Mouse (Mus musculus): ENCODE results near the gene Aasdh. TPM values are rescaled to one million over a fixed set of nuclear protein-coding genes. Genes with fewer than 3 reads are reported as not detected.

The Aasdh gene
- 10 to 100 TPM in 1 of 2 experiments, 1 to 10 TPM in 1; 7.2 to 15.0 TPM for total RNA-seq (2023)

DNA sequence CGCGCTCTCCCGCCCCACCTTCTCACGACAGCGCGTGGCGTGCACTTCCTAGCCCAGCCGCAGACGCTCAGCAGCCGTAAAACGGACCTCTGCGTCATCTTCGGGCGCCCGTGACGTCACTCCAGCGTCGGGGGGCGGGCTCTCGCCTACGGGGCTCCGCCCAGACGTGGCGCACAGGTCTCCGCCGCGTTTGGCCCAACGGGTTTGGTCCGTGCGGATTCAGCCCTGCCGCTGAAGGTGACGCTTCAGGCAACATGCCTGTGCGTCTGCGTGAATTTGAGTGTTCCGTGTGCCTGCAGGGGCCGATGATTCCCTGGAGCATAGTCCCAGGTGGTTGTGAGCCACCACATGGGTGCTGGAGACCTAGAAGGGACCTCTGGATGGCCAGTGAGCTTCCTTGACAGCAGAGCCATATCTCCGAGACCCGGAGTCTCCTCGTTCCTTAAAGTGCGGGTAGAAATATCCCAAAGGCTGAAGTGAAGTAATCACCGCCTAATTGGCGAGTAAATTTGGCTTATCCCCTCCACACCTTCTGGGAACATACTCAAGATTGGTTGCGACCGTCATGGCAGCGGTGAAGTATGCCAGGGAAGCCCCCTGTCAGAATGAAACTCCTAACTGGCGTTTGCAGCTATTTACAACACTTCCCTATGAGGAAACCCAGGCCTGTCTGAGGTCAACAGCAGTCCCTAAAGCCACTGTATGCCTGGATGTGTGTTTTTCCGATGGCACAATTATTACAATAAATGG is at the start of gene Aasdh:
Gene Aasdh, minus strand, starts transcription at position 110 of the 750 bp plus-strand sequence.

DNA sequence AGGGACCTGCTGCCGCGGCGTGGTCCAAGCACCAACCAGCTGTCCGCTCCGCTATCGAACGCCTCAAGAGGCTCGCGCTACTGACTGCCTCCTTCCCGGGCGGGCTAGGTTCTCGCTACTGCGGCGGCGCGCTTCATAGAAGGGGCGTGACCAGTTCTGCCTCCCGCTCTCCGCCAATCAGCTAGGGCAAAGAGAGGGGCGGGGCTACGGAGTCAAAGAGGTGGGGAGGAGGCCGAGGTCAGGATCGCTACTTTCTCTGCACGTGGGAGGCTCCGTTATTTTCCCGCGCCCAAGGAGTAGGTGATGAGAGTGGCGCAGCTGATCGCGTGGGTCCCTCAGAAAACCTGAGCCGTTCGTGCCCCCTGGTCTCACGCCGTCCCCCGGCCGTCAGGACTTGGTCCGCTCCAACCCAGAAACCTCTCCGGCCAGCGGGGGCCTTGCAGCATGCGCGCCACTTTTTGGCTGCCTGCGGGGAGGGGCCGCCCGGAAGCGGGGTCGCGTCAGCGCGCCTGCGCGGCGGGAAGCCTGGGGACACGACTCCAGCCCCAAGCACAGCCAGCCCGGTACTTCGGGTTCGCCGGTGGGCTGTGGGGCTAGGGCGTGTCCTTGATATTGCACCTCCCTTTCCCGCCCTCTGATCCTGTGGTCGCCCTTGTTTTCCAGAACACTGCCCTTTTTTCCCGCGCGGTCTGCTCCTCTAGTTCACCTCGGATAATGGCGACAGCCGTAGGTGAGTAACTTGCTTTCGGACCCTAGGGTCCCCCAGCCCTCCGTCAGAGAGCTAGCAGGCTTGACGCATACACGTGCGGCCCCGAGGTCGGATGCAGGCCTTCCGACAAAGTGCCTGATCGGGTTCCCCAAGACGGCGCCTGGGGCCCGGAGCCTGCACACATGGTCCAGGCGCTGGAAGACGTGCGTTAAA is 46.1 kb upstream of the Aasdh start, which contains the start of the genes Paics and Ppat:
Gene Paics, plus strand, starts transcription at position 202 of the 922 bp plus-strand sequence.
Gene Ppat, minus strand, starts transcription at position 473 of the 922 bp plus-strand sequence.

Other genes starting within 250 kb of the Aasdh start
- gene C530008M17Rik, start 249.0 kb downstream of the Aasdh start, total RNA-seq (2023), result 10 to 100 TPM in 1 of 2 experiments, 1 to 10 TPM in 1; 5.2 to 12.0 TPM
- gene Paics, start 45.8 kb upstream of the Aasdh start, total RNA-seq (2023), result 10 to 100 TPM; 63.3 to 80.1 TPM
- 10 to 100 TPM in 1 of 2 experiments, 1 to 10 TPM in 1; 8.0 to 10.7 TPM for gene Ppat, start 46.1 kb upstream of the Aasdh start, total RNA-seq (2023)
- 10 to 100 TPM; 72.1 to 72.5 TPM for gene Srp72, start 69.2 kb upstream of the Aasdh start, total RNA-seq (2023)
- not detected for gene Arl9, start 98.5 kb upstream of the Aasdh start, total RNA-seq (2023)
- under 1 TPM; 0.46 to 0.50 TPM for gene Thegl, start 110.5 kb upstream of the Aasdh start, total RNA-seq (2023)
- gene Hopx, start 209.6 kb upstream of the Aasdh start, total RNA-seq (2023), result 10 to 100 TPM; 39.3 to 41.7 TPM